Comparison of ENCODE assay signal across 8 mouse cellular contexts in the genomic region with DNA sequence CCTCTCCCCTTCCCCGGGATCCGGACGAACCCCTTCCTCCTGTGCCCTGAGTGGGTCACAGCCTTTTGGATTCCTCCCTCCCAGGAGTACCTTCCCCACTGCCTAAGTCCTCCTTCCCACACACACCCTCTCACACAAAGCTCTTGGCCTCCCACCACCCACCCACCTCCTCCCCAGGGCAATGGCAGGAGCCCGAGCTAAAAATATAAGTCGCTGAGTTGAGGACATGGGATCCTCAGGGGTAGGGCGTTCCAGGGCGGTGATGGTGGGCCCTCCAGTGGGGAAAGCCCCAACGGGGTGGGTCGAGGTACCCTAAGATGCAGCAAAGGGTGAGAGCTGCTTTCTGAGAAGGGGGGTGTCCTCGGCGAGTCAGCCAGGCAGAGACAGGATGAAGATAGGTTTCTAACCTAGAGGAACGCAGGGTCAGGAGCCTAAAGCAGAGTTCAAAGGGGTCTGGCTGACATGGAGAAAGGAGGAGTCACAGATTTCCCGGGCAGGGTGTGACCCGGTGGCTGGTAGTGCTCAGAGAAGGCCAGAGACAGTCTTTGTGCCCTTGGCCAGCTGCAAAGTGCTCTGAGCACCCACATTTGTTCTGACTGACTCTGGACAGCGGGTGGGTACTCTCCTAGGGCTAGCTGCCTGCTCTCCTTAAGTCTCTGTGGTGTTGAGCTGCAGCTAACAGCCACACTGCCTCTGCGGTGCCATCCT. TPM values are rescaled to one million over a fixed set of nuclear protein-coding genes. Genes with fewer than 3 reads are reported as not detected.
A peak's percentile ranks its signal among the peaks of the same experiment; 100 is the strongest.
DNase-seq lines count a peak whose midpoint lies in the region; ATAC-seq lines count a peak whose summit lies in the region.

No protein-coding gene starts in this region.

- H3K4me1 ChIP-seq in megakaryocyte, embryonic 14.5 days = peaks cover 100% of the 10 kb centered on the region
- peaks cover 24% of the 10 kb centered on the region for H3K4me1 ChIP-seq in forebrain, embryonic 12.5 days
- H3K4me1 ChIP-seq in limb, embryonic 12.5 days (replicated peaks) = peaks cover 41% of the 10 kb centered on the region
- peaks cover 4% of the 10 kb centered on the region; the same call in 1 of the 2 replicates for H3K4me1 ChIP-seq in stomach, embryonic 14.5 days (ENCODE audit: control insufficient read depth, insufficient read depth, low read length)

- ATAC-seq in megakaryocyte, adult 5-6 weeks (ENCODE audit: poor library complexity, severe bottlenecking) = no peak
- ATAC-seq in forebrain, embryonic 12.5 days (ENCODE audit: low FRiP score) = no peak; the same call in 1 of the 2 replicates
- no peak for ATAC-seq in limb, embryonic 12.5 days (ENCODE audit: insufficient number of reproducible peaks, insufficient read depth, low FRiP score, low TSS enrichment, low read depth)
- no peak for ATAC-seq in stomach, embryonic 14.5 days (ENCODE audit: insufficient number of reproducible peaks, insufficient read depth, low FRiP score, low read depth)

- no peaks in the 10 kb centered on the region for H3K9me3 ChIP-seq in megakaryocyte, embryonic 14.5 days
- H3K9me3 ChIP-seq in forebrain, embryonic 12.5 days = no peaks in the 10 kb centered on the region
- H3K9me3 ChIP-seq in limb, embryonic 12.5 days = no peaks in the 10 kb centered on the region
- no peaks in the 10 kb centered on the region for H3K9me3 ChIP-seq in stomach, embryonic 14.5 days (ENCODE audit: control insufficient read depth, low read depth, low read length)

- peaks cover 45% of the 10 kb centered on the region for H3K27me3 ChIP-seq in megakaryocyte, embryonic 14.5 days (replicated peaks)
- peaks cover 47% of the 10 kb centered on the region for H3K27me3 ChIP-seq in forebrain, embryonic 12.5 days
- H3K27me3 ChIP-seq in limb, embryonic 12.5 days = peaks cover 34% of the 10 kb centered on the region
- H3K27me3 ChIP-seq in stomach, embryonic 14.5 days (ENCODE audit: control insufficient read depth, insufficient read depth, low read length) = peaks cover 16% of the 10 kb centered on the region; the same call in 1 of the 2 replicates

- H3K27ac ChIP-seq in forebrain, embryonic 12.5 days = no peak overlapping the region
- H3K27ac ChIP-seq in limb, embryonic 12.5 days = no peak overlapping the region
- H3K27ac ChIP-seq in stomach, embryonic 14.5 days (ENCODE audit: low read length) = no peak overlapping the region

- peaks cover 12% of the 10 kb centered on the region for H3K36me3 ChIP-seq in megakaryocyte, embryonic 14.5 days (replicated peaks; ENCODE audit: low read length)
- H3K36me3 ChIP-seq in forebrain, embryonic 12.5 days (replicated peaks) = no peaks in the 10 kb centered on the region
- H3K36me3 ChIP-seq in limb, embryonic 12.5 days = no peaks in the 10 kb centered on the region
- H3K36me3 ChIP-seq in stomach, embryonic 14.5 days (ENCODE audit: control insufficient read depth, insufficient read depth, low read length) = no peaks in the 10 kb centered on the region

- no peak for DNase-seq in layer of hippocampus, adult 8-10 months (ENCODE audit: low spot score in 2 of 2)
- DNase-seq in kidney, adult 8-10 months = no peak
- no peak for DNase-seq in right cerebral cortex, postnatal 10 days (ENCODE audit: low spot score in 2 of 2)

- H3K4me2 ChIP-seq in forebrain, embryonic 12.5 days = peak overlapping the region; percentile 96
- peak overlapping the region; percentile 97 for H3K4me2 ChIP-seq in limb, embryonic 12.5 days
- peak overlapping the region; percentile 97 for H3K4me2 ChIP-seq in stomach, embryonic 14.5 days (replicated peaks; ENCODE audit: low read depth, low read length)

- 19% methylated on average over 16 of the region's 16 CpGs for WGBS in forebrain, embryonic 12.5 days
- WGBS in limb, embryonic 12.5 days = 11% methylated on average over 16 of the region's 16 CpGs
- WGBS in stomach, embryonic 14.5 days = 14% methylated on average over 16 of the region's 16 CpGs

- peak overlapping the region; percentile 94 for H3K4me3 ChIP-seq in megakaryocyte, embryonic 14.5 days (replicated peaks)
- H3K4me3 ChIP-seq in forebrain, embryonic 12.5 days (replicated peaks) = peak overlapping the region; percentile 51
- H3K4me3 ChIP-seq in limb, embryonic 12.5 days (replicated peaks) = peak overlapping the region; percentile 54
- H3K4me3 ChIP-seq in stomach, embryonic 14.5 days (ENCODE audit: low read depth, low read length) = peak overlapping the region; percentile 42

- peak overlapping the region; percentile 64 for H3K9ac ChIP-seq in forebrain, embryonic 12.5 days
- H3K9ac ChIP-seq in limb, embryonic 12.5 days (replicated peaks) = peak overlapping the region; percentile 66
- H3K9ac ChIP-seq in stomach, embryonic 14.5 days (replicated peaks; ENCODE audit: low read depth, low read length) = peak overlapping the region; percentile 37; the same call in 1 of the 2 replicates

RNA-seq across cellular contexts. Expression of gene Adssl1, which starts 0.7 kb away (rescaled TPM):
- polyA plus RNA-seq in megakaryocyte, embryonic 14.5 days (2012; ENCODE audit: insufficient read depth, low replicate concordance) = 10.1 and 38.2 TPM in 2 replicates
- total RNA-seq in megakaryocyte, adult 5-6 weeks (2015) = 73.5 and 82.1 TPM in 2 replicates
- 72.3 and 74.9 TPM in 2 replicates for total RNA-seq in megakaryocyte, adult 5-6 weeks (2017)
- 2.0 and 2.8 TPM in 2 replicates for polyA plus RNA-seq in forebrain, embryonic 12.5 days (2016; fragmentation: Nextera tagmentation; extraction: Ambion mirVana)
- polyA plus RNA-seq in limb, embryonic 12.5 days (2016; fragmentation: Nextera tagmentation; extraction: Ambion mirVana) = 9.2 and 10.0 TPM in 2 replicates
- 2.8 and 3.1 TPM in 2 replicates for polyA plus RNA-seq in stomach, embryonic 14.5 days (2014; fragmentation: Nextera tagmentation; extraction: Ambion mirVana)
- total RNA-seq in layer of hippocampus, adult 8-10 months (2022) = 10 to 100 TPM in 3 of 4 experiments, 1 to 10 TPM in 1; 9.6 to 30.4 (median 20.8) TPM

RNA-seq across cellular contexts. Expression of gene Siva1, which starts 24.0 kb away (rescaled TPM):
- 33.7 and 63.6 TPM in 2 replicates for polyA plus RNA-seq in megakaryocyte, embryonic 14.5 days (2012; ENCODE audit: insufficient read depth, low replicate concordance)
- 116 and 130 TPM in 2 replicates for total RNA-seq in megakaryocyte, adult 5-6 weeks (2015)
- total RNA-seq in megakaryocyte, adult 5-6 weeks (2017) = 122 and 162 TPM in 2 replicates
- 151 and 173 TPM in 2 replicates for polyA plus RNA-seq in forebrain, embryonic 12.5 days (2016; fragmentation: Nextera tagmentation; extraction: Ambion mirVana)
- 248 and 258 TPM in 2 replicates for polyA plus RNA-seq in limb, embryonic 12.5 days (2016; fragmentation: Nextera tagmentation; extraction: Ambion mirVana)
- 250 and 274 TPM in 2 replicates for polyA plus RNA-seq in stomach, embryonic 14.5 days (2014; fragmentation: Nextera tagmentation; extraction: Ambion mirVana)
- 10 to 100 TPM; 20.8 to 23.5 (median 22.1) TPM for total RNA-seq in layer of hippocampus, adult 8-10 months (2022)

RNA-seq across cellular contexts. Expression of gene Inf2, which starts 31.9 kb away (rescaled TPM):
- 569 and 1,129 TPM in 2 replicates for polyA plus RNA-seq in megakaryocyte, embryonic 14.5 days (2012; ENCODE audit: insufficient read depth, low replicate concordance)
- total RNA-seq in megakaryocyte, adult 5-6 weeks (2015) = 28.0 and 34.3 TPM in 2 replicates
- total RNA-seq in megakaryocyte, adult 5-6 weeks (2017) = 9.9 and 13.3 TPM in 2 replicates
- 0.70 and 1.3 TPM in 2 replicates for polyA plus RNA-seq in forebrain, embryonic 12.5 days (2016; fragmentation: Nextera tagmentation; extraction: Ambion mirVana)
- 2.0 and 2.2 TPM in 2 replicates for polyA plus RNA-seq in limb, embryonic 12.5 days (2016; fragmentation: Nextera tagmentation; extraction: Ambion mirVana)
- polyA plus RNA-seq in stomach, embryonic 14.5 days (2014; fragmentation: Nextera tagmentation; extraction: Ambion mirVana) = 4.4 and 5.0 TPM in 2 replicates
- 100 to 1,000 TPM; 111 to 121 (median 115) TPM for total RNA-seq in layer of hippocampus, adult 8-10 months (2022)

RNA-seq across cellular contexts. Expression of gene Akt1, which starts 54.2 kb away (rescaled TPM):
- 237 and 415 TPM in 2 replicates for polyA plus RNA-seq in megakaryocyte, embryonic 14.5 days (2012; ENCODE audit: insufficient read depth, low replicate concordance)
- 112 and 121 TPM in 2 replicates for total RNA-seq in megakaryocyte, adult 5-6 weeks (2015)
- 112 and 118 TPM in 2 replicates for total RNA-seq in megakaryocyte, adult 5-6 weeks (2017)
- polyA plus RNA-seq in forebrain, embryonic 12.5 days (2016; fragmentation: Nextera tagmentation; extraction: Ambion mirVana) = 47.0 and 71.6 TPM in 2 replicates
- polyA plus RNA-seq in limb, embryonic 12.5 days (2016; fragmentation: Nextera tagmentation; extraction: Ambion mirVana) = 67.0 and 156 TPM in 2 replicates
- polyA plus RNA-seq in stomach, embryonic 14.5 days (2014; fragmentation: Nextera tagmentation; extraction: Ambion mirVana) = 55.6 and 64.6 TPM in 2 replicates
- 100 to 1,000 TPM; 153 to 162 (median 161) TPM for total RNA-seq in layer of hippocampus, adult 8-10 months (2022)

RNA-seq across cellular contexts. Expression of gene Zbtb42, which starts 58.1 kb away (rescaled TPM):
- 0.52 and 0.72 TPM in 2 replicates for polyA plus RNA-seq in megakaryocyte, embryonic 14.5 days (2012; ENCODE audit: insufficient read depth, low replicate concordance)
- 6.4 and 9.0 TPM in 2 replicates for total RNA-seq in megakaryocyte, adult 5-6 weeks (2015)
- total RNA-seq in megakaryocyte, adult 5-6 weeks (2017) = 3.9 and 4.7 TPM in 2 replicates
- polyA plus RNA-seq in forebrain, embryonic 12.5 days (2016; fragmentation: Nextera tagmentation; extraction: Ambion mirVana) = 4.6 and 5.1 TPM in 2 replicates
- polyA plus RNA-seq in limb, embryonic 12.5 days (2016; fragmentation: Nextera tagmentation; extraction: Ambion mirVana) = 1.4 and 2.7 TPM in 2 replicates
- 10.9 and 14.2 TPM in 2 replicates for polyA plus RNA-seq in stomach, embryonic 14.5 days (2014; fragmentation: Nextera tagmentation; extraction: Ambion mirVana)
- total RNA-seq in layer of hippocampus, adult 8-10 months (2022) = 1 to 10 TPM in 3 of 4 experiments, under 1 TPM in 1; 0.98 to 2.2 (median 1.1) TPM

Comparison
In these comparisons a context has a peak if more than half of its experiments do, and no peak if none do; other contexts are left out.
1. H3K4me3 ChIP-seq: peak in every context shown above with its lines; median percentile 94 in megakaryocyte, embryonic 14.5 days; 54 in limb, embryonic 12.5 days; 51 in forebrain, embryonic 12.5 days; 42 in stomach, embryonic 14.5 days.
2. RNA of gene Inf2, which starts 31.9 kb away (polyA plus RNA-seq): 569 to 1,129 TPM in megakaryocyte, embryonic 14.5 days; 4.4 to 5.0 TPM in stomach, embryonic 14.5 days, 2.0 to 2.2 TPM in limb, embryonic 12.5 days and 0.70 to 1.3 TPM in forebrain, embryonic 12.5 days; every median in the first group is over 10 times any median in the second.
3. Peak in every context shown above with its lines, with median percentiles within 50 percentile points of each other: H3K4me2 ChIP-seq and H3K9ac ChIP-seq.